Mouse (Mus musculus) heart, adult 8-10 months (tissue): ENCODE results near the gene Prrt2. TPM values are rescaled to one million over a fixed set of nuclear protein-coding genes. Genes with fewer than 3 reads are reported as not detected.
A peak's percentile ranks its signal among the peaks of the same experiment; 100 is the strongest.

Experiments
- DNase-seq: peaks from one replicate; pipeline ENCODE4 v3.0.0; 2022; ENCODE audit warnings: low spot score
- microRNA-seq: library from miRNA; unstranded; fragments of <30 nt; microRNA quantifications from one replicate; pipeline ENCODE4 v1.2.0, GENCODE M21; 2022
- total RNA-seq, 4 experiments: library from RNA; stranded (reverse); gene quantifications; 2 replicates each; pipeline ENCODE4 v1.2.4; 2022

Prrt2 gene
- total RNA-seq, 4 experiments from 2014 or later = 0.87 to 1.1 TPM; not detected in 2

DNA sequence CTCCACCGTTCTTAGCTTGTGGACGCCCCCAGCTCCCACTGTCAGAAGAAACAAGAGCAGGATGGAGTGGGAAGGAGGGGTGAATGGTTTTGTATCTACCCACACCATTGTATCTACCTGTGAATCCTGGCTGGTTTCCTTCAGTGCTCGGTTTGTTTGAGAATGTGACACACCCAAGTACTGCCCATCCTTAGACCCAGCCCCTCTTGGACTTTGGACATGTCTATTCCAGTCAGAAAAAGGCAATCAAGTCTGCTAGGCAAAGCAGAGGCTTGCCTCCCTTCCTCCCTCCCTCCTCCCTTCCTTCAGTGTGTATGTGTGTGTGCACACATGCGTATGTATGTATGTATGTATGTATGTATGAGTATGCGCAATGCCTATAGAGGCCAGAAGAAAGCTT, 17.4 kb downstream of the Prrt2 start:
- DNase-seq = no peak

DNA sequence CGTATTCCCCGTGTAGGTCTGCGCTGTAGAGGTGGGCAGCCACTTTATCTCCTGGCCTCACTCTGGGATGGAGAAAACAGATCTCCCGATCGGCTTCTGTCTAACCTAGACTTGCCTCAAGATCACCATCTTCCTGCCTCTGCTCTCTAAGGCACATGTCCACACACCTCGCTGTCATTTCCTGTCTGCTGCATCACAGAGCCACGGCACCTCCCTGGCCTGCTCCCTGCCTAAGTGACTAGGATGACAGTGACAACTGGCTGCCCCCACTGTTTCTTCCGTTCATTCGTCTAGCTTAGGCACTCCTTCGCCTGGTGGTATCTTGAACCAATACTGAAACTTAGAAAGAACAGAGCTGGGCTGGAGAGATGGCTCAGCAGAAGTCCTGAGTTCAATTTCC, 21.4 kb downstream of the Prrt2 start:
- no peak for DNase-seq

DNA sequence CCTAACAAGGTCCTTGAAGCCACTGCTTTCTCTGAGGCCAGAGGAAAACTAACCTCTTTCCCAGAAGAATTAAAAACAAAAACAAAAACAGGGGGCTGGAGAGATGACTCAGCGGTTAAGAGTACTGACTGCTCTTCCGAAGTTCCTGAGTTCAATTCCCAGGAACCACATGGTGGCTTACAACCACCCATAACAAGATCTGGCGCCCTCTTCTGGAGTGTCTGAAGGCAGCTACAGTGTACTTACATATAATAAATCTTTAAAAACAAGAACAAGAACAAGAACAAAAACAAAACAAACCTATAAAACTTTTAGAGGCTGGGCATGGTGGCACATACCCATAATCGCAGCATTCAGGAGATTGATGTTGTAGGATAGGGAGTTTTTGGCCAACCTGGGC, 24.6 kb downstream of the Prrt2 start:
- DNase-seq = no peak

DNA sequence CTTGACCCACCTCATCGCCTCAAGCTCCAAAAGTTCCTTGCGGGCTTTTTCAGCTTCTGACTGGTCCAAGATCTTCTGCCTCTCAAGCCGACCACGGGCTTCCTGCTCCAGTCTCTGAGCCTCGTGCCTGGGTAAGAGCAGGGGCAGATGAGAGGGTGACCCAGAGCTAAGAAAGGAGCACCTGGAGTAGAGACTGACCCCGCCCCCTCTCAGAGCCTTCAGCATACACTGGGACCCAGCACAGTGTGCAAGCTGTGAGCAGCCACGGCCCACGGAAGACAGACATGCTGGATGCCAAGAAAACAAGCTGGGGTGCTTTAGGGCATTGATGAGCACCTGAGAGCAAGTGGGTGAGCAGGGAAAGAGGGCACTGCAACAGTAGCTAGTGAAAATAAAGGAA, 32.2 kb downstream of the Prrt2 start:
- DNase-seq = no peak

DNA sequence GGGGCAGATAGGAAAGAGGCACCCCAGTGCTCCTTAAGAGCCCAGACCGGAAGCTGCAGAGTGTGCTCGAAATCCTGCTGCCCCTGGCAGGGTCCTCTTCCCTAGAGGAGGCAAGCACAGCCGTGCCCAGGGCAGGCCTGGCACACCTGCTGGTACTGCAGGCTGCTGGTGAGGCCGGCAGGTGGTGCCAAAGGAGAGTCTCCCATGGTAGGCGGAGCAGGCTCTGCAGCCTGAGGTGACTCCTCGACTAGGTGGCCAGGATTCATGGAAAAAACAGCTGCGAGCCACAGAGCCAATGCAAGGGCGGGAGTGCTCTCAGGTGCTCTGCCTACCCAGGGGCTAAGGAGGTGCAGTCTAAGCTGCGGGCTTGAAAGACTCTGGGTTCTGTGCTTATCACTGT, 34.7 kb downstream of the Prrt2 start:
- DNase-seq = no peak

DNA sequence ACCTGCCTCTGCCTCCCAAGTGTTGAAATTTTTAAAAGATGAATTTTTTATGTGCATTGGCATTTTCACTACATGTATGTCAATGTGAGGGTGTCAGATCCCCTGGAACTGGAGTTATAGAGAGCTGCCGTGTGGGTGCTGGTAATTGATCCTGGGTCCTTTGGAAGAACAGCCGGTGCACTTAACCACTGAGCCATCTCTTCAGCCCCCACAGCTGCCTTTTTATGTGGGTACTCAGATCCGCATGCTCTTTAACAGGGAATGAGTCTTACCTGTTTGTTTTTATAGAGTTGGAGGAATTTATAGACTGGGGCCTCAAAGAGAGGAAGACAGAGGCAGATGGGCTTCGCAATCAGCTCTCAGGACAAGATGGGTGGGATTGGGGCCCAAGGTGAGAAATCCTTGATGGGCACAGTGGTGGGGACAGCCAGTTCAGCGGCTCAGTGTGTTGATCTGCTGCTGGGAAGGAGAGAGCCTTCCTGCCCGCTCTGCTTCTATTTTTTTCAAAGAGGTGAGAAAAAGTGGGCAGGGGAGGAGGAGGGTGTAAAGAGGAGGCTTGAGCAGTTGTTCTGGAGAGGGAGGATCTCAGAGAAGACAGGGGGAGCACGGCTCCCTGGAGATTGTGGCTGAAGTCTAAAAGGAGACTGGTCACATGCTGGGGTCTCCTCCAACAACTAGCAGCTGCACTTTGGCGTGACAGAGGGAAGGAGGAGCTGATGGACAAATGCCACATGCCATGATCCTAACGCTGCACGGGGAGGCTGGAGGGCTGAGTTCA, 36.2 kb downstream of the Prrt2 start:
- DNase-seq = no peak

GRCm38 (mm10) chr7:126983113-126983512, 37.9 kb downstream of the Prrt2 start:
- DNase-seq = no peak

- no peak for DNase-seq
Observed at GRCm38 (mm10) chr7:126982054-126982453, 39.0 kb downstream of the Prrt2 start.

GRCm38 (mm10) chr7:126981601-126982000, 39.4 kb downstream of the Prrt2 start:
- DNase-seq = no peak

- DNase-seq = no peak
Observed at GRCm38 (mm10) chr7:126978841-126979240, 42.2 kb downstream of the Prrt2 start.

GRCm38 (mm10) chr7:126976878-126977459, 44.0 kb downstream of the Prrt2 start:
- DNase-seq = no peak

- DNase-seq = peak; percentile 96
Observed at GRCm38 (mm10) chr7:126975950-126976866, 44.8 kb downstream of the Prrt2 start, which contains the start of gene Cdiptos. Gene Cdiptos (minus strand): TSS chr7:126976098.

DNA sequence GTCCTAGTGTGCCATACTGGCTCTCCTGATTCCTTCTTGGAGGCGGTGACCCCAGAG, 45.3 kb downstream of the Prrt2 start, which contains the start of gene Cdipt:
Gene Cdipt, plus strand, starts transcription at position 22 of the 57 bp plus-strand sequence.
- no peak for DNase-seq

GRCm38 (mm10) chr7:126975493-126975892, 45.5 kb downstream of the Prrt2 start:
- DNase-seq = peak; percentile 64

Small RNA genes within 50 kb of the gene (microRNA-seq; reads per million reads assigned to microRNA genes)
- not detected for gene Gm44343

Other genes with a start within 250 kb of the Prrt2 start
- gene Ypel3, start 244.3 kb downstream of the Prrt2 start, total RNA-seq = 10 to 100 TPM; 46.6 to 99.6 (median 72.6) TPM
- gene Tbx6, start 239.7 kb downstream of the Prrt2 start, total RNA-seq = under 1 TPM; 0.40 to 0.49 (median 0.42) TPM
- gene Ppp4c, start 228.7 kb downstream of the Prrt2 start, total RNA-seq = 10 to 100 TPM; 32.7 to 36.8 (median 34.5) TPM
- gene Fam57b, start 223.5 kb downstream of the Prrt2 start, total RNA-seq = 10 to 100 TPM in 1 of 4 experiments, 1 to 10 TPM in 3; 6.9 to 10.1 (median 8.0) TPM
- gene 4930451I11Rik, start 189.6 kb downstream of the Prrt2 start, total RNA-seq = not detected
- gene Doc2a, start 173.8 kb downstream of the Prrt2 start, total RNA-seq = not detected
- gene Hirip3, start 159.2 kb downstream of the Prrt2 start, total RNA-seq = 1 to 10 TPM; 4.8 to 9.6 (median 6.4) TPM
- gene Ino80e, start 158.8 kb downstream of the Prrt2 start, total RNA-seq = 10 to 100 TPM; 18.3 to 23.9 (median 21.3) TPM
- gene Taok2, start 136.5 kb downstream of the Prrt2 start, total RNA-seq = 10 to 100 TPM; 35.8 to 40.4 (median 38.5) TPM
- 10 to 100 TPM; 10.3 to 13.1 (median 12.6) TPM for gene Tmem219, start 98.3 kb downstream of the Prrt2 start, total RNA-seq
- gene Kctd13, start 92.3 kb downstream of the Prrt2 start, total RNA-seq = 1 to 10 TPM; 6.6 to 9.3 (median 7.3) TPM
- gene Asphd1, start 71.6 kb downstream of the Prrt2 start, total RNA-seq = under 1 TPM in 1 of 4 experiments, not detected in 3; 0.19 TPM
- 1 to 10 TPM; 2.6 to 7.2 (median 6.4) TPM for gene Sez6l2, start 70.6 kb downstream of the Prrt2 start, total RNA-seq
- gene Cdipt, start 45.3 kb downstream of the Prrt2 start, total RNA-seq = 10 to 100 TPM; 45.9 to 53.7 (median 50.7) TPM
- under 1 TPM in 3 of 4 experiments, not detected in 1; 0.37 to 0.60 (median 0.43) TPM for gene Cdiptos, start 45.1 kb downstream of the Prrt2 start, total RNA-seq
- gene Mvp, start 6.6 kb downstream of the Prrt2 start, total RNA-seq = 10 to 100 TPM; 59.3 to 81.8 (median 73.5) TPM
- gene Pagr1b, start 4.7 kb downstream of the Prrt2 start, total RNA-seq = not detected
- gene Pagr1a, start 3.9 kb downstream of the Prrt2 start, total RNA-seq = 10 to 100 TPM in 2 of 4 experiments, 1 to 10 TPM in 2; 8.3 to 22.2 (median 10.5) TPM
- 10 to 100 TPM; 28.1 to 33.3 (median 31.4) TPM for gene Gm42742, start 114 bp downstream of the Prrt2 start, total RNA-seq
- gene Maz, start 5.8 kb upstream of the Prrt2 start, total RNA-seq = 10 to 100 TPM; 48.5 to 55.9 (median 54.8) TPM
- gene Kif22, start 21.3 kb upstream of the Prrt2 start, total RNA-seq = 1 to 10 TPM in 3 of 4 experiments, not detected in 1; 1.2 to 2.2 (median 1.6) TPM
- not detected for gene Zg16, start 66.1 kb upstream of the Prrt2 start, total RNA-seq
- gene AI467606, start 70.1 kb upstream of the Prrt2 start, total RNA-seq = 1 to 10 TPM; 1.2 to 2.9 (median 1.3) TPM
- gene Qprt, start 101.0 kb upstream of the Prrt2 start, total RNA-seq = not detected
- gene Spn, start 116.6 kb upstream of the Prrt2 start, total RNA-seq = under 1 TPM; 0.38 to 0.57 (median 0.46) TPM
- gene Cd2bp2, start 174.8 kb upstream of the Prrt2 start, total RNA-seq = 10 to 100 TPM; 36.2 to 45.1 (median 40.6) TPM
- 10 to 100 TPM; 17.4 to 24.4 (median 23.0) TPM for gene Tbc1d10b, start 187.3 kb upstream of the Prrt2 start, total RNA-seq
- 10 to 100 TPM in 1 of 4 experiments, 1 to 10 TPM in 3; 6.2 to 14.1 (median 8.2) TPM for gene Mylpf, start 187.7 kb upstream of the Prrt2 start, total RNA-seq
- gene Zfp553, start 211.8 kb upstream of the Prrt2 start, total RNA-seq = 1 to 10 TPM; 5.2 to 6.4 (median 5.8) TPM
- gene Sept1, start 211.9 kb upstream of the Prrt2 start, total RNA-seq = 1 to 10 TPM; 2.1 to 3.9 (median 2.6) TPM
- 10 to 100 TPM; 15.3 to 21.7 (median 17.1) TPM for gene Zfp771, start 223.1 kb upstream of the Prrt2 start, total RNA-seq
- gene Dctpp1, start 239.5 kb upstream of the Prrt2 start, total RNA-seq = 10 to 100 TPM; 40.5 to 45.6 (median 40.9) TPM